Mouse (Mus musculus): ENCODE measurements around the gene Cflar.

- no peak for TF ChIP-seq CTCF (IDR thresholded peaks at IDR 0.05; ENCODE audit: control insufficient read depth, insufficient read depth, low read length)
- TF ChIP-seq POLR2A (IDR thresholded peaks at IDR 0.05; ENCODE audit: borderline replicate concordance, control insufficient read depth, low read depth, low read length) = no peak
These were observed 86.1 kb downstream of the Cflar start for GRCm38 (mm10) chr1:58797370-58797769.

All from bone marrow, adult 2 months (tissue).